Mouse (Mus musculus) cerebellum, adult 2 months (tissue): Measurements from ENCODE around the gene Tmem159.

Experiments
- CTCF ChIP-seq: fragments of 200-500 bp; IDR thresholded peaks from 2 replicates; pipeline ENCODE4 v1.5.1; 2011; ENCODE audit warnings: low read depth, mild to moderate bottlenecking, control low read depth, low read length, moderate library complexity, borderline replicate concordance; ENCODE audit not compliant: insufficient read depth
- POLR2A ChIP-seq: fragments of 200-500 bp; IDR thresholded peaks from 2 replicates; pipeline ENCODE4 v1.6.1; 2011; ENCODE audit warnings: low read length, control low read depth, borderline replicate concordance; ENCODE audit not compliant: insufficient read depth

DNA sequence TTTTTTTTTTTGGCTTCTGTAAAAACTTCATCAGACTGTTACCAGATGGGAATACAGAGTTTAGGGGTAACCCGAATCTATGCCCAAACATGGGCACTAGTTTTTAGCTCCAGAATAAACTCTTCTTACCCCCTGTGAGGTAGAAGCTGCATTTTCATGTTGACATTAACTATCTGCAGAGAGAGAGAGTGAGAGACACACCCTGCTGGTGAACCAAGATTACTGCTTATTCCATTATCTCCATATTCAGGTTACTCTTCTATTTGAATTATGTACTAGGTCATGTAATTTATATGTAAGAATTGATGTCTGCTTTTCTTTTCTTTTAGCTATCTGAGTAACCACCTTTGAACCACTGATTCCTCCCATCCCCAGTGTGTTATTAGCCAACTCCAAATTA is 38.1 kb upstream of the Tmem159 start:
- TF ChIP-seq CTCF = no peak
- no peak for TF ChIP-seq POLR2A
